Mouse (Mus musculus): Measurements from ENCODE around the gene Tlcd1.
"Not testable (repeated sequence)": the region's sequence is repeated elsewhere in the genome, so short reads cannot be mapped to it uniquely, and the experiment has no call there.

Gene Tlcd1

DNA sequence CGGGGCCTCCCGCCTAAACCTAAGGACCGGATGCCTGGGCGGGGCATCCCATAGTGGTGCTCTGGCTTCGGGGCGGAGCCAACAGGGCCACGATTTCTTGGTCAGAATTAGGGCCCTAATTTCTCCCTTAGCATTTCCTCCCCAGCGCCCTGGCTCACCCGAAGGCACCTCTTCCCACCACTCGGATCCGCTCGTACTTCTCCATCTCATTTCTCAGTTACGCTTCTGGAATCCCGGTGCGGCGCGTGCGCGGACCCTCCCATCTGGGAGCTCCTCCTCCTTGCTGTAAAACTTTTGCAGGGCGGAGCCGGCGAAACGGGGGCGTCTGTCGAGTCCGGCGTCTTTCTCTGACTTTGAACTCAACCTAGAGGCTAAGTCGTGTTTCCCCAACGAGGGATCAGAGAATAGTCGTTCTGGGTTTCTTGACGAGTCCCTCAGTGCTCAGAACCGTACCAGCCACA lies at the start of gene Tlcd1, which contains the start of gene Nek8:
Gene Tlcd1, plus strand, starts transcription at position 310 of the 461 bp plus-strand sequence.
Gene Nek8, minus strand, starts transcription at position 274 of the 461 bp plus-strand sequence.
- peak; percentile 93 for DNase-seq (ENCODE audit: low spot score)

DNA sequence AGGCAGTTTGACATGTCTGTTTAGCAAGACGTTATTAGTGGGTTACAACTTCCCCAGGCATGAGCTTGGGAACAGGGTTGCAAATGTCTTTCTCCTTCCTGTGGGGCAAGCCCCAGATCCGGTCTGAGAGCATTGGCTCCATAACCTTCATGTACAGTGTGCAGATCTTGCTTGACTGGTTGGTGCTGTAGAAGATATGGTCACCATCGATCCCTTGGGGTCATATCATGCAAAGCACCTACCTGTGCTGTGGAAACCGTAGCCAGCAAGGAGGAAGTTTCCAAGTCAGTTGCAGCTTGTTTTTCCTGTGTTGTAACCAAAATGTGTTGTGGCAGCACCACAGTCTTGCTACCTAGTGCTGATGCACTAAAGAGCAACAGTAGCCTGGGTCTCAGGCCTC lies 49.8 kb upstream of the Tlcd1 start:
- no peak for DNase-seq (ENCODE audit: low spot score)

DNA sequence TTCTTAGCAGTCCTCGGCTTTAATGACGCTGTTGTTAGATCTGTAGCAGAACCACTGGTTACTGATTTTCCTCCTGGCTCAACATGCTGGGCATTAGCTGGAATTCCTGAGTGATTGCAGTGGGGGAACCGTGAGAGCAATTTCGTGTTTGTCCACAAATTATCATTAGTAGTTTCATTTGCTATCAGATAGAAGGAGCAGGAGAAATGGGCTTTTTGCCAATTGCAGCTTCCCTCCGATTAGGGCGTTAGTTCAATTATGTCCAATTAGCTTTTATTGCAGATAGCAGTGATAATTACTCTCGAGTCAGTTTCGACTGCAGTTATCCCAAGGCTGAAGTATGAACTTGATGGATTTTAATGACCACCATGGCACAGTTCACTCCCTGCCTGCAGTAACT lies 47.1 kb upstream of the Tlcd1 start:
- no peak for DNase-seq (ENCODE audit: low spot score)

DNA sequence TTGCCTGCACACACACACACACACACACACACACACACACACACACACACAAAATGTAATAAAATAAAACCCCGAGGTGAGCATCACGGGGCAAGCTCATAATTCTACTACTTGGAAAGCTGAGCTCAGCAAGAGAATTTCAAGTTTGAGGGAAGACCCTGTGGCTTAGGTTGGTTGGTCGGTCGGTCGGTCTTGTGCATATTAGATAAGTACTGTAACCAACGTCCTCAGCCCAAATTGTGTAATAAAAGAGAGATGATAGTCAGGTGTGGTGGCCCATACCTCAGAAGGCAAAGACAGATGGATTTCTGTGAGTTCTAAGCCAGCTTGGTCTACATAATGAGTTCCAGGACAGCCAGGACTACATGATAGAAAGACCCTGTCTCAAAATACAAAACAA lies 42.6 kb upstream of the Tlcd1 start:
- no peak for DNase-seq (ENCODE audit: low spot score)

DNA sequence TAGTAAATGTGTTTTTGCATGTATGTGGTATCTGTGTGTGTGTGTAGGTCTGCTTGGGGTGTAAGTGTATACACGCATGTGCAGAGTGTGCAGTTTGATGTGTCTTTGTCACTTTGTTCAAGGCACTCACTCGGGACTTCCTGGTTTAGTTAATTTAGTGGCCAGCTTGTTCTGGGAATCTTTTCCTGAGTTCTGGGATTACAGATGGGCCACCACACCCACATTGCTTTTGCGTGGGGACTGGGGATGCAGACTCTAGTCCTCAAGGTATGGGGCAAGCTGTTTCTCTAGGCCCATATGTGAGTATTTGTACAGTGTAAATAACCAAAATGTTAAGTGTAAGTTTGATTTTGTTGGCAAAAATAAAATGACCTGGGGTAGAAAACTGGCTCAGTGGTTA lies 42.2 kb upstream of the Tlcd1 start:
- DNase-seq (ENCODE audit: low spot score) = no peak

DNA sequence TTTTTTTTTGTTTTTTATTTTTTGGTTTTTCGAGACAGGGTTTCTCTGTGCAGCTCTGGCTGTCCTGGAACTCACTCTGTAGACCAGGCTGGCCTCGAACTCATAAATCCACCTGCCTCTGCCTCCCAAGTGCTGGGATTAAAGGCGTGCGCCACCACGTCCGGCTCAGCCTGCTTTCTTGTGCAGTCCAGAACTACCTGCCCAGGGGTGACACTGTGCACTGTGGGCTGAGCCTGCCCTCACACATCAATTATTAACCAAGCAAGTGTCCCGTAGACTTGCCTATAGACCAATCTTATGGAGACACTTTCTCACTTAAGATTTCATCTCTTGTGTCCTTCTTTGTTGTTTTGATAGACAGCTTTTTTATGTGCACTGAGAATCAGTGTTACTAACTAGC lies 41.2 kb upstream of the Tlcd1 start:
- DNase-seq (ENCODE audit: low spot score) = not testable (repeated sequence)

DNA sequence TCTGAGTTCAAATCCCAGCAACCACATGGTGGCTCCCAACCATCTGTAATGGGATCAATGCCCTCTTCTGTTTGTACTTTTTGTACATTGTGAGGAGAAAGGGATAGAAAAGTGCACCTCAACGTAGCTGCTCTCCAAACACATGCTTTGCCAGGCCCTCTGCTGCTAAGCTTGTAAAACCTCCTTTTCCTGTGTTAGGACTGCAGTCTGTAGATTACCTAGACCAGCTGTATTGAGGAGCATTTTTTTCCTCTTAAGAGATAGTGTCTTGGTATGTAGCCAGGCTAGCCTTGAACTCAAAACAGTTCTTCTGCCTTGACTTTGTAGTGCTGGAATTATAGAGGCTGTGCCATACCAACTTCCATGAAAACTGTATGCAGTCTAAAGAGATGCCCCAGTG lies 40.4 kb upstream of the Tlcd1 start:
- DNase-seq (ENCODE audit: low spot score) = no peak

DNA sequence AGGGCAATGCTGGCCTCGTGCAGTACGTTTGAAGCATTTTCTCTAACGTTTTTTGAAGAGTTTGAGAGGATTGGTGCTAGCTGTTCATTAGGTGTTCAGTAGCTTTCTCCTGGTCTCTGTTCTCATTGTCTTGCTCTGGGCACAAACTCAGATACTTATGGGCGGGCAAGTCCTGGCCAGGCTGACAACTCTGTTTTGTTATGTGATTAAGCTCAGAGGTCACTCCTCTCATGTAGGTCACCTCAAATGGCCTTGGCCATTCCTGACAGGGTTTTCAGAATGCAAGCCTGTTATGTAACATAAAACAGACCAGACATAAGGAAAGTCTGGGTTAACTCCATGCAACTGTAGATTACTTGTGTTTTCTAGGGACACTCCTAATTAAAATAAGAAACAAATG lies 38.9 kb upstream of the Tlcd1 start:
- DNase-seq (ENCODE audit: low spot score) = no peak

DNA sequence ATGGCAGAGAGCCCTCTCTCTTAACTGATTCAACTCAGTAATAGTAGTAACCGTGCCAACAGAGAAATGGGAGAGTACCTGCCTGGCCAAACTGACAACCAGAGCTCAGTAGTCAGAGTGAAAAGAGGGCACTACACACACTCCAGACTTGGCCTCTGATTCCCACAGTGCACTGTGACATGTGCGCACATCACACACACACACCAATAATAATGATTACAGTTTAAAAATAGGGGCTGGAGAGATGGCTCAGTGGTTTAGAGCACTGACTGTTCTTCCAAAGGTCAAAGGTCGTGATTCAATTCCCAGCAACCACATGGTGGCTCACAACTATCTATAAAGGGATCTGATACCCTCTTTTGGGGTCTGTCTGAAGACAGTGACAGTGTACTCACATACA lies 38.5 kb upstream of the Tlcd1 start:
- DNase-seq (ENCODE audit: low spot score) = no peak

DNA sequence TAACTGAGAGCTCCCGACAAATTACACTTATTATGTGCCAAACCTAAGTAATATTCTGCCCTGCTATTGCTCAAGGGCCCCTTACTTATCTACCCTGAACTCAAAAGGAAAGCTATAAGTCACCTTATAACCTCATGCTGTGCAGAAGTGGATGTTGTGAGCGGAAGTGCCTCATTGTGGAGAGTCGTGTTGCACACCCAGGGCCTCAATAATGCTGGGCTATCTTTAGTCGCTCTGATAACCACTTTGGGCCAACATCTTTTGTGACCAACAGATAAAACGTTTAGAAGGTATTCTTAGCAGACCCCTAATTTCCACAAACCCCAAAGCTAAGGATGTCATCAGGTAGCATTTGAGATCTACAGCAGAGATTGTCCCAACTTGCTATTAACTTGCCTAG lies 35.8 kb upstream of the Tlcd1 start:
- no peak for DNase-seq (ENCODE audit: low spot score)

DNA sequence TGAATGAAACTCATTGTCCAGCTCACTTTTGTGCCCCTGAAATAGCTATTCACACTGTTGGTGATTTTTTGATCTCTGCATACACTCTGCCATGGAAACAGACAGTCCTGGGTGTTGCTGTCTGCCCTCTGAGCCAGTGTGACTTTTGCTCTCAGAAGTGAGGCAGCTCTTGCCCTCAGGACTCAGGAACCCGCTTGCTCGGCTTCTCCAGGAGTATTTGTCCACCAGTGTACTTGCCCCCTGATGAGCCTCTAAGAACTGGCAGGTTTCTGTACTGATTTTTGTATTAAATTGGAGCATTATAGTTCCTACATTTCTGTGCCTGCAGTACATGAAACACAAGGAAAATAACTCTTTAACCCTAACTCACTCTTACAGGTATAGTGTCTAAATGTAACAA lies 33.0 kb upstream of the Tlcd1 start:
- DNase-seq (ENCODE audit: low spot score) = no peak

DNA sequence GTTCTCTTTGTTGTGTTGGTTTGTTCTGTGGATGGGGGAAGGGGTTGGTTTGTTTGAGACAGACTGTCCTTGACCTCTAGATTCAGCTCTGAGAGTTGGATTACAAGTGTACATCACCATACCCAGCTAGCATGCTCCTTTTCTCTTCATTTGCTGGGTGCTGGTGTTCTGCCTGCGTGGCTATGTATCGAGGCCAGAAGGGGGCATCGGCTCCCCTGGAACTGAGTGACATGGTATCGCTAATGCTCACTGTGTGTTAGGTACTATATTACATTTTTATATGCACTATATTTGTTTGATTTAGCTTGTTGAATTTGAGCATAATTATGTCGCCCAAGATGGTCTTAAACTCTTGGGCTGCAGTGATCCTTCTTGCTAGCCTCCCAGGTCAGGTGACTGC lies 30.3 kb upstream of the Tlcd1 start:
- no peak for DNase-seq (ENCODE audit: low spot score)

DNA sequence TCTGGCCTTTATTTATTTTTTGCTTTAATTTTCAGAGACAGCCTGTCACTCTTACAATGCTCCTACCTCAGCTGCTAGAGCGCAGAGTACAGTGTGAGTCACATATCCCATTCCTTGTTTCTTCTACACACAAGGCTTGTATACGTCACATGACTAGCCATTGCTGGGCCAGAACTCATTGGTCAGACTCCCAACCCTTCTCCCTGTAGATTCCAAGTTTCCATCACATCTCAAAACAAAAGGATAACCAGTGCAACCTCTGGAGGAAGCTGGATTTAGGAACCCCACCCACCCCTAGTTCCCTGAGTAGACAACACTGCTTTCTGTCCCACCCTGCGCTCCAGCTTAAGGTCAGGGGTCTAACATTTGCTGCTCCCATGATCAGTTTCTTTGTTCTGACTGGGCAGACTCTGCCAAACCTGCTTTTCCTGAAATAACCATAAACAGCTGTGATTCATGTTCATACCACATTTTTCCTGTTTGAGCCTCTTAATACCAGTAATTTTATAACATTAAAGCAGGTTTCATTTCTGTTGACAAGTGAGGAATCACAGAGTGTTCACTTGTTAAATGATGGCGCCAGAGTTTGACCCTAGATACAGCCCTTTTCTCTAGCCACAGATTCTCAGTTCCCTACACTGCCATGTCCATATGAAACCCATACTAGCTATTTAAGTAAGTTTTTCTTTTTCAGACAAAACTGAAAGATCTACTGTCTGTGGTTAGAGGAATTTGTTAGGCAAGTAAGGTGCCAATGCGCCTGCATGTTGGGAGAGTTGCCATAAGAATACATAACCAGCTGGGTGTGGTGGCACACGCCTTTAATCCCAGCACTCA lies 29.6 kb upstream of the Tlcd1 start:
- no peak for DNase-seq (ENCODE audit: low spot score)

DNA sequence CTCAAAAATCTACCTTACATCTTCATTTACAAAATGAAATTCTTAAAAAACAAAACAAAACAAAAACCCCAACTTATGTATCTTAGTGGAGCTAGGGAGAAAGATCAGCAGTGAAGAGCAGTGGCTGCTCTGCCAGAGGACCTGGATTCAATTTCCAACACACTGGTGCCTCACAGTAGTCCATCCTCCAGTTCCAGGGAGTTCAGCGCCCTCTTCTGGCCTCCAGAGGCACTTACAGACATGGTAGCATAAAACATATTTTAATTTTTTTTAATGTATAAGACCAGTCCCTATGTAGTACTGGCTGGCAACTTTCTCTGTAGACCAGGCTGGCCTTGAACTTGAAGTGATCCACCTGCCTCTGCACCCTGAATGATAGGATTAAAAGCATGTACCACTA lies 25.4 kb upstream of the Tlcd1 start:
- DNase-seq (ENCODE audit: low spot score) = peak; percentile 43

DNA sequence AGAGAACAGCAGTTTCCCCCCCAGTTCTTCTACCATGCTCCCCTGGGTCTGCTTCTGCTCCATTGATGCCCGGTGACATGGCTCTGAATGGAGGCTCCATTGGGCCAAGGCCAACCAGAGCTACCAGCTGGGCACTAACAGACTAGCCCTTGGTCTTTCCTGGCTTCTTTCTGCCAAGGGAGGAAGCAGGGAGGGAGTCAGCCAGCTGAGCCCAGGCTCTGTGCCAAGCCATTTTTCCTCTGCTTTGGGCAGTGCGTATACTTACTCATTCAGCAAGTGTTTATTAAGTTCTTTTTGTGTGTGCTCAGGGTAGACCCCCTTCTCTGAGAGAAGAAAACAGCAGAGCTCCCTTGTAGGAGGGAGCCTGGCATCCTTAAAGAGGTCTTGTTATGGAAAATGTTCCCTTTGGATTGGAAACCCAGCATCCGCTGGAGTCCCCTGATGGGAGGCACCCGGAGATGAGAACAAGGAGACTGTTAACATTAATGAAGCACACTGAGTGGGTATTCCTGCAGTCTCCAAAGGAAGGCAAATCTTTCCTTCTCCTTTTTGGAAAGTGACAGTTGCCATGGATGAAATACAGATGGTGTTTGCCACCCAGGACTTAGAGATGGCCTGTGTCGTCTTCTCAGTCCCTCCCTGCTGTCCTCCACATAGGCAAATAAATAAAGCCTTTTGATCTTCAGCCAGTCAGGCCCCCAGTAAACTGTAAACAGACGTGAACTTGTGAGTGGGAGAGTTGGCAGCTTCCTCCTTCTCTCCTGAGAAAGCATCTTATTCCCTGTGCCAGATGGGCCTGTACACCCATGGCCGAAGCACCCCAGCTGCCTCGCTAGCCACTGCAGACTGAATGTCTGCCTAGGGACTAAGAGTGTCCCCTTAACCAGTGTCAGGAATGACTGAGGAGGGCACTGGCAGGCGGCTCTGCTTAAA lies 23.9 kb upstream of the Tlcd1 start:
- peak; percentile 78 for DNase-seq (ENCODE audit: low spot score)

DNA sequence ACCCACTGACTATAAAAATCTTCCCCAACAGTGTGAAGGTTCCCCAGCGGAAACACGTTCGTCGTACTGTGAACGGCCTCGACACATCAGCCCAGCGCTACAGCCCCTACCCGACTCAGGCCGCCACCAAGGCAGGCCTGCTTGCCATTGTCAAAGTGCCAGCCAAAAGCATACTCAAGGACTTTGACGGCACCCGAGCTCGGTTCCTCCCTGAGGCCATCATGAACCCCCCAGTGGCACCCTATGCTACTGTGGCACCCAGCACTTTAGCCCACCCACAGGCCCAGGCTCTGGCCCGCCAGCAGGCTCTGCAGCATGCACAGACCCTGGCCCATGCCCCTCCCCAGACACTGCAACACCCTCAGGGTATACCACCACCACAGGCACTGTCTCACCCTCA lies 22.7 kb upstream of the Tlcd1 start:
- DNase-seq (ENCODE audit: low spot score) = no peak

DNA sequence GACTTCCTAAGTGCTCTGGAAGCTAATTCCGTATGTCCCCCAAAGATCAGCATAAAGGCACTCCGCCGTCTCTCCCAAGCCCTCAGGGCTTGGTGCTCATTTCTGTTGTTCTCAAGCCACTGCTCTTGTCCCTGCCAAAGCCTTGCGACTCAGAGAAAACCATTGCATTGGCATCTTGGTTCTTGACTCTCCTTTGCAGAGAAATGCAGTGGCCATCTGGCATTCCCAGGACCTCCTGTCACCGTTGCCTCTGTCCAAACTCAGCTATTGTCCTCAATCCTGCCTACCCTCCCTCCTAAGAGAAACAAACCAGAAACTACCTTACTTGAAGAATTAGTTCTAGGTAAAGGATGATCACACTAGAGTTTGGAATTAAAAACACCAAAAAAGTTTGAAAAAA lies 20.8 kb upstream of the Tlcd1 start:
- no peak for DNase-seq (ENCODE audit: low spot score)

DNA sequence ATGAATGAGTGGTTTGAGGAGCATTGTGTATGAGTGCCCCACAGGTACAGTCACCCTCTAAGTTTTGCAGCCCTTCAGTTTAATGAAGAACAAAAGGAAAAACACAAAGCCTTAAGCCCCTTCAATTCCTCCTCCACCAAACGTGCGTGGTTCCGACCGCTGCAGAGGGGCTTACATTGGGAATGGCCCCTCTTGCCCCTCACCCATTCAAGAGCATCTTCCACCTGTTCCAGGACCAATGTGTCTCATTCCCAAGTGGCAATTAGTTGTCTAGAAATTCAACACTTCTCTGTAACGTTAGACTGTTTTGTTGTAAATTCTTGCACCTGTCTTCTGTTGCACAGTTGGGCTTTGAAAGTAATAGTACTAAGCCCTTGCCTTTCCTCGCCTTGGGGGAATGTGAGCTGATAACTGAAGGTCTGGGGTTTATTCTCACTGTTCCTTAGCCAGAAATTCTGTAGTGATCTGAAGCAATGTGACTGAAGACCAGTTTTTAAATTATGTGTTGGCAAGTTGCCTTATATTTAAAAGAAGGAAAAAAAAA lies 20.3 kb upstream of the Tlcd1 start:
- no peak for DNase-seq (ENCODE audit: low spot score)

DNA sequence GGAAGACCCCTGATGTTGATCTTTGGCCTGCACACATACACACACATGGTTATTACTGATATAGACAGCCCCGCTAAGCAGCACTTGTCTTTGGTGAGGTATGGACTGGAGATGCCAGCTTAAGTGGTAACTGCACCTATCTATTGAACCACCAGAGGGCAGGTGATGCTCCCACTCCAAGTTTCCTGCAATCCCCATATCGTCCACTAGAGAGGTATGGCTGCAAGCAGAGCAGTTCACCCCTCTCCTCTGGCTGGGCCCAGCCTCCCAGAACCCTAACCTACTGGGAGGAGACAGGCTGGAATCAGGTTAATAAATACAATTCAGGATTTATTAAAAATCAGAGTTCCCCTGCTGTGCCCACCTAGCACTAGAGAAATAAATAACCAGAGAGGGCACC lies 17.4 kb upstream of the Tlcd1 start:
- peak; percentile 91 for DNase-seq (ENCODE audit: low spot score)

DNA sequence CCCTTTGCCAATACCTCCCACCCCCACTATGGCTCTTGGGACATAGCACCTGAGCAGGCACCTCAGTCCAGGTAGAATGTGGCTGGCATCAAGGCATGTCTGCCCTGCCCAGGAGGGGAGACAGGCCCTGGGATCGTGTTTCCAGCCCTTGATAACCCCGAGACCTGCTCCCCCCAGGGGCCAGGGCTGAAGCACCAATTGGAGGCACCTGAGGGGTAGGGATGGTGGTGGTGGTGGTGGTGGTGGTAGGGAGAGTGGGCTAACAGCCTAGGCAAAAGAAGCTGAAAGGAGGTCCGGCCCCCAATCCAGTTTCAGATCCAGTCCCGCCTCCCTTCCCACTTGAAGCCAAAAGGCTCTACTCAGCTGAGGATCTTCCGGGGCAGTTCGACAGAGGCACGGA lies 17.0 kb upstream of the Tlcd1 start:
- DNase-seq (ENCODE audit: low spot score) = no peak

DNA sequence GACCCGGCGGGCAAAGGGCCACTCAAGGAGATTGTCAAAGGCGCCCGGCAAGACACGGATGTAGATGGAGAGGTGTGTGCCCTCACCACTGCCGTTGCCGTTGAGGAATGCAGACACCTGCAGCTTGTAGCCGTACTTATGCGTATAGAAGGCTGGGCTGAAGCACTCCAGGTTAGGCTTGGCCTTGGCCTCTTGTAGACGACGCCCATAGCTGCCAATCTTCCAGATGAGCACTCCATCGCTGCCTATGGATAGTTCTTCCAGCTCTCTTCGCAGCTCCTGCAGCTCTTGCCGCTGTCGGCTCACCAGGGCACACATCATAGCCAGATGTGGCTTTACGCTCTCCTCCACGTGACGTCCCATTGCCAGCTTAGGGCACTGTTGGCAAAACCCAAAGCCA lies 16.3 kb upstream of the Tlcd1 start:
- no peak for DNase-seq (ENCODE audit: low spot score)

DNA sequence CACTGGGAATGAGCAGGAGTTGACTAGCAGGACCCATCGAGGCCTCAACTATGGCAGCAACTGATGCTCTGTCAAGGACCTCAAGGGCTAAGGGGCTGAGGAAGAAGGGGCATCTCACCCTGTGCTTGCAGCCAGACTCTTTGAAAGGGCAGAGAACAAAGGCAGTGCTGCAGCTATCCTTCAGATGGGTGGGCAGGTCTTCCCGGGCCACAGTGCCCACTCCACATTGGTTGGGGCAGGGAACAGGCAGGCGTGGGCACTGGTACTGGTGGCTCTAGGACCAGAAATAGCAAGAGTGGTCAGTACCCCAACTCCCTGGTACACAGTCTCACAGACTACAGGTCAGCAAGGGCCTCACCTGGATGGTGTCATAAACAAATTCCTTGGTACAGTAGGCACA lies 15.8 kb upstream of the Tlcd1 start:
- DNase-seq (ENCODE audit: low spot score) = no peak

DNA sequence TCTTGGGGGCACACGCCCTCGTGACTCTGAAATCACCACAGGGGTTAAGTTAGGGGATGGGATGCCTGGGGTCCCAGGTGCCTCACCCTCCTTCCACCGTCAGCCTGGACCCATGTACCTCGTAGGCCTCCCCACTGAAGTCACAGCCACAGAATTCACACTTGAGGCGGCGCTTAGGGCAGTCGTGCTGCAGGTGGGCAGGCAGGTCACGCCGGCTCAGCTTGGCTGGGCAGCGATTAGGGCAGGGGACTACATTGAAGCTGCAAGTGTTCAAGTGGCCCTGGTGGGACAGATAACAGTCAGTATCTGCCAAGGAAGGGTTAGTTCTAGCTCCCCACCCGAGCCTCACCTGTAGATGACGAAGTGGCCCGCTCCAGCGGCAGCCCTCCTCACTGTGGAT lies 15.3 kb upstream of the Tlcd1 start:
- no peak for DNase-seq (ENCODE audit: low spot score)
